Mouse (Mus musculus): Measurements from ENCODE around the gene Asb1. TPM values are rescaled to one million over a fixed set of nuclear protein-coding genes. Genes with fewer than 3 reads are reported as not detected.

Asb1 gene
- 6.2 and 7.3 TPM in 2 replicates for polyA plus RNA-seq (2014; fragmentation: Nextera tagmentation; extraction: Ambion mirVana)

- ATAC-seq (replicated peaks; ENCODE audit: low FRiP score, low TSS enrichment, low read depth): peak; percentile 97
- H3K4me3 ChIP-seq (ENCODE audit: low read depth, low read length): peak within 1 kb of the TSS; percentile 88
- H3K27ac ChIP-seq (ENCODE audit: low read depth): no peak within 1 kb of the TSS
- peaks cover 8% of the 10 kb centered on the region for H3K4me1 ChIP-seq (replicated peaks; ENCODE audit: control insufficient read depth, insufficient read depth, low read length)
- peaks cover 9% of the 10 kb centered on the region for H3K36me3 ChIP-seq (ENCODE audit: control insufficient read depth, insufficient read depth, low read length)
- peak within 1 kb of the TSS; percentile 72 for H3K9ac ChIP-seq (ENCODE audit: low read length)
- WGBS: under 1% methylated on average over 41 of the region's 41 CpGs
- peak within 1 kb of the TSS; percentile 65 for H3K4me2 ChIP-seq (ENCODE audit: low read length)
- H3K9me3 ChIP-seq (ENCODE audit: control insufficient read depth, low read length): no peaks in the 10 kb centered on the region
- peaks cover 13% of the 10 kb centered on the region for H3K27me3 ChIP-seq (replicated peaks; ENCODE audit: control insufficient read depth, insufficient read depth, low read length)
- DNase-seq (ENCODE audit: low spot score): peak; percentile 95
These were observed at the start of gene Asb1 for GRCm38 (mm10) chr1:91540271-91540826. Gene Asb1 (plus strand): TSS chr1:91540544.

- no peak overlapping the region for H3K4me3 ChIP-seq (ENCODE audit: low read depth, low read length)
- H3K36me3 ChIP-seq (ENCODE audit: control insufficient read depth, insufficient read depth, low read length): no peaks in the 10 kb centered on the region
- no peak overlapping the region for H3K27ac ChIP-seq (ENCODE audit: low read depth)
- no peak overlapping the region for H3K9ac ChIP-seq (ENCODE audit: low read length)
- ATAC-seq (replicated peaks; ENCODE audit: low FRiP score, low TSS enrichment, low read depth): no peak
- H3K4me2 ChIP-seq (ENCODE audit: low read length): no peak overlapping the region
- DNase-seq (ENCODE audit: low spot score): no peak
- WGBS: 64% methylated on average over 2 of the region's 2 CpGs
- no peaks in the 10 kb centered on the region for H3K9me3 ChIP-seq (ENCODE audit: control insufficient read depth, low read length)
- no peaks in the 10 kb centered on the region for H3K27me3 ChIP-seq (replicated peaks; ENCODE audit: control insufficient read depth, insufficient read depth, low read length)
- peaks cover 7% of the 10 kb centered on the region; the same call in 1 of the 2 replicates for H3K4me1 ChIP-seq (replicated peaks; ENCODE audit: control insufficient read depth, insufficient read depth, low read length)
These were observed 47.6 kb upstream of the Asb1 start for GRCm38 (mm10) chr1:91492740-91493139.

- ATAC-seq (replicated peaks; ENCODE audit: low FRiP score, low TSS enrichment, low read depth) (no peak), DNase-seq (ENCODE audit: low spot score) (no peak)
- Histone ChIP-seq H3K27me3 (replicated peaks; ENCODE audit: control insufficient read depth, insufficient read depth, low read length) (no peaks in the 10 kb centered on the region), H3K36me3 (ENCODE audit: control insufficient read depth, insufficient read depth, low read length) (0 out of 2 replicates have a peak, but pooled peaks cover under 1% of the 10 kb centered on the region), H3K4me3 (ENCODE audit: low read depth, low read length) (peak overlapping the region; percentile 89), H3K9me3 (ENCODE audit: control insufficient read depth, low read length) (no peaks in the 10 kb centered on the region), H3K4me2 (ENCODE audit: low read length) (peak overlapping the region; percentile 90), H3K27ac (ENCODE audit: low read depth) (no peak overlapping the region), H3K4me1 (replicated peaks; ENCODE audit: control insufficient read depth, insufficient read depth, low read length) (peaks cover 7% of the 10 kb centered on the region; the same call in 1 of the 2 replicates), H3K9ac (ENCODE audit: low read length) (no peak overlapping the region)
- WGBS: 45% methylated on average over 3 of the region's 3 CpGs
These were observed 46.4 kb upstream of the Asb1 start for GRCm38 (mm10) chr1:91493938-91494337.

- peaks cover 7% of the 10 kb centered on the region; the same call in 1 of the 2 replicates for H3K4me1 ChIP-seq (replicated peaks; ENCODE audit: control insufficient read depth, insufficient read depth, low read length)
- H3K27me3 ChIP-seq (replicated peaks; ENCODE audit: control insufficient read depth, insufficient read depth, low read length): no peaks in the 10 kb centered on the region
- H3K27ac ChIP-seq (ENCODE audit: low read depth): no peak within 1 kb of the TSS
- peak within 1 kb of the TSS; percentile 58 for H3K9ac ChIP-seq (ENCODE audit: low read length)
- H3K36me3 ChIP-seq (ENCODE audit: control insufficient read depth, insufficient read depth, low read length): peaks cover 7% of the 10 kb centered on the region; the same call in 1 of the 2 replicates
- peak within 1 kb of the TSS; percentile 90 for H3K4me2 ChIP-seq (ENCODE audit: low read length)
- H3K9me3 ChIP-seq (ENCODE audit: control insufficient read depth, low read length): no peaks in the 10 kb centered on the region
- ATAC-seq (replicated peaks; ENCODE audit: low FRiP score, low TSS enrichment, low read depth) (peak; percentile 99), DNase-seq (ENCODE audit: low spot score) (peak; percentile 89)
- under 1% methylated on average over 79 of the region's 79 CpGs for WGBS
- H3K4me3 ChIP-seq (ENCODE audit: low read depth, low read length): peak within 1 kb of the TSS; percentile 89
These were observed 45.7 kb upstream of the Asb1 start, which contains the start of gene Traf3ip1 for GRCm38 (mm10) chr1:91494457-91495140. Gene Traf3ip1 (plus strand): TSS chr1:91494647.

- Histone ChIP-seq H3K4me3 (ENCODE audit: low read depth, low read length) (peak overlapping the region; percentile 89), H3K4me2 (ENCODE audit: low read length) (peak overlapping the region; percentile 90), H3K36me3 (ENCODE audit: control insufficient read depth, insufficient read depth, low read length) (peaks cover 13% of the 10 kb centered on the region), H3K27me3 (replicated peaks; ENCODE audit: control insufficient read depth, insufficient read depth, low read length) (no peaks in the 10 kb centered on the region), H3K27ac (ENCODE audit: low read depth) (no peak overlapping the region), H3K4me1 (replicated peaks; ENCODE audit: control insufficient read depth, insufficient read depth, low read length) (peaks cover 7% of the 10 kb centered on the region; the same call in 1 of the 2 replicates), H3K9me3 (ENCODE audit: control insufficient read depth, low read length) (no peaks in the 10 kb centered on the region), H3K9ac (ENCODE audit: low read length) (peak overlapping the region; percentile 58)
- ATAC-seq (replicated peaks; ENCODE audit: low FRiP score, low TSS enrichment, low read depth): no peak
- WGBS: 38% methylated on average over 5 of the region's 5 CpGs
- DNase-seq (ENCODE audit: low spot score): no peak
These were observed 45.0 kb upstream of the Asb1 start for GRCm38 (mm10) chr1:91495321-91495720.

- H3K36me3 ChIP-seq (ENCODE audit: control insufficient read depth, insufficient read depth, low read length): peaks cover 31% of the 10 kb centered on the region
- no peak for ATAC-seq (replicated peaks; ENCODE audit: low FRiP score, low TSS enrichment, low read depth)
- no peak overlapping the region for H3K4me2 ChIP-seq (ENCODE audit: low read length)
- DNase-seq (ENCODE audit: low spot score): no peak
- H3K27ac ChIP-seq (ENCODE audit: low read depth): no peak overlapping the region
- no peaks in the 10 kb centered on the region for H3K27me3 ChIP-seq (replicated peaks; ENCODE audit: control insufficient read depth, insufficient read depth, low read length)
- no peak overlapping the region for H3K4me3 ChIP-seq (ENCODE audit: low read depth, low read length)
- no peak overlapping the region for H3K9ac ChIP-seq (ENCODE audit: low read length)
- peaks cover 7% of the 10 kb centered on the region; the same call in 1 of the 2 replicates for H3K4me1 ChIP-seq (replicated peaks; ENCODE audit: control insufficient read depth, insufficient read depth, low read length)
- WGBS: 95% methylated on average over 6 of the region's 6 CpGs
- H3K9me3 ChIP-seq (ENCODE audit: control insufficient read depth, low read length): no peaks in the 10 kb centered on the region
These were observed 41.8 kb upstream of the Asb1 start for GRCm38 (mm10) chr1:91498579-91498978.

GRCm38 (mm10) chr1:91504615-91505014 is 35.7 kb upstream of the Asb1 start:
- Histone ChIP-seq H3K4me1 (replicated peaks; ENCODE audit: control insufficient read depth, insufficient read depth, low read length) (no peaks in the 10 kb centered on the region; the same call in 1 of the 2 replicates), H3K36me3 (ENCODE audit: control insufficient read depth, insufficient read depth, low read length) (peaks cover 59% of the 10 kb centered on the region), H3K4me3 (ENCODE audit: low read depth, low read length) (no peak overlapping the region), H3K4me2 (ENCODE audit: low read length) (no peak overlapping the region), H3K9ac (ENCODE audit: low read length) (no peak overlapping the region), H3K27me3 (replicated peaks; ENCODE audit: control insufficient read depth, insufficient read depth, low read length) (no peaks in the 10 kb centered on the region), H3K27ac (ENCODE audit: low read depth) (no peak overlapping the region), H3K9me3 (ENCODE audit: control insufficient read depth, low read length) (no peaks in the 10 kb centered on the region)
- DNase-seq (ENCODE audit: low spot score): peak; percentile 54
- no peak for ATAC-seq (replicated peaks; ENCODE audit: low FRiP score, low TSS enrichment, low read depth)
- WGBS: 49% methylated on average over 3 of the region's 3 CpGs

GRCm38 (mm10) chr1:91514916-91515315 is 25.4 kb upstream of the Asb1 start:
- Histone ChIP-seq H3K4me2 (ENCODE audit: low read length) (no peak overlapping the region), H3K36me3 (ENCODE audit: control insufficient read depth, insufficient read depth, low read length) (peaks cover 32% of the 10 kb centered on the region), H3K27ac (ENCODE audit: low read depth) (no peak overlapping the region), H3K4me3 (ENCODE audit: low read depth, low read length) (no peak overlapping the region), H3K4me1 (replicated peaks; ENCODE audit: control insufficient read depth, insufficient read depth, low read length) (no peaks in the 10 kb centered on the region), H3K9ac (ENCODE audit: low read length) (no peak overlapping the region), H3K9me3 (ENCODE audit: control insufficient read depth, low read length) (no peaks in the 10 kb centered on the region), H3K27me3 (replicated peaks; ENCODE audit: control insufficient read depth, insufficient read depth, low read length) (no peaks in the 10 kb centered on the region)
- ATAC-seq (replicated peaks; ENCODE audit: low FRiP score, low TSS enrichment, low read depth) (no peak), DNase-seq (ENCODE audit: low spot score) (no peak)
- WGBS: 82% methylated on average over 11 of the region's 11 CpGs

Measured in intestine, embryonic 14.5 days (tissue).